Mouse (Mus musculus) E14TG2a.4 (cell line): Measurements from ENCODE around the gene Vps54.

ENCODE experiments used
- H3K27me3 ChIP-seq: 2 replicates; pipeline ENCODE4 v1.6.1; 2014; ENCODE audit warnings: low read length, control low read depth; ENCODE audit not compliant: insufficient read depth
- H3K36me3 ChIP-seq: 2 replicates; pipeline ENCODE4 v1.6.1; 2014; ENCODE audit warnings: low read length, control low read depth; ENCODE audit not compliant: insufficient read depth
- H3K4me1 ChIP-seq: replicated peaks from 2 replicates; pipeline ENCODE4 v1.6.1; 2014; ENCODE audit warnings: low read depth, low read length, control low read depth
- H3K4me3 ChIP-seq: replicated peaks from 2 replicates; pipeline ENCODE4 v1.5.1; 2014; ENCODE audit warnings: mild to moderate bottlenecking, low read length
- H3K9me3 ChIP-seq: 2 replicates; pipeline ENCODE4 v1.6.1; 2014; ENCODE audit warnings: low read length, control low read depth
- CTCF ChIP-seq: conservative IDR thresholded peaks from 2 replicates; pipeline ENCODE4 v1.5.1; 2014; ENCODE audit warnings: low read length
- NANOG ChIP-seq: IDR thresholded peaks from 2 replicates; pipeline ENCODE4 v1.6.1; 2014; ENCODE audit warnings: borderline replicate concordance, low read length, mixed read lengths
- POU5F1 ChIP-seq: IDR thresholded peaks from 2 replicates; pipeline ENCODE4 v1.6.1; 2014; ENCODE audit warnings: low read length, borderline replicate concordance

Vps54 gene

DNA sequence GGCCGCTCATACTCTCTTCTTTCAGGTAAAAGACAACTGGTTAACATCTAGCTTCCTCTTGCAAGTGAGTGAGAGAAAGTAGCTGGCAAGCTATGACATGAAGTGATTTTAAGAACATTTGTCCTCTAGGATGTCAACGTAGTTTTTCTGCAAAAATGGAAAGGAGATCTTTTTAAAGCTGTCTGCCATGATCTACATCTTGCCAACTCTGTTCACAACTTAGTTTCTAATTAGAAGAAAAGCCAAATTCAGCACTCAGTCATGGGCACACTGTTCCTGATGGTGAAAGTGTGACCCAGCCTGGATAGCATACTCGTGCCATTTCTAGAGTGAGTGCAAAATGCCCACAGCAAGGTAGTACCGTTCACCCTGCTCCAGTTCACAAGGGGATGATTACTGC, 100.0 kb downstream of the Vps54 start:
- peaks cover 6% of the 10 kb centered on the region; the same call in 1 of the 2 replicates for H3K36me3 ChIP-seq
- H3K27me3 ChIP-seq = no peaks in the 10 kb centered on the region
- H3K4me3 ChIP-seq = no peak overlapping the region

DNA sequence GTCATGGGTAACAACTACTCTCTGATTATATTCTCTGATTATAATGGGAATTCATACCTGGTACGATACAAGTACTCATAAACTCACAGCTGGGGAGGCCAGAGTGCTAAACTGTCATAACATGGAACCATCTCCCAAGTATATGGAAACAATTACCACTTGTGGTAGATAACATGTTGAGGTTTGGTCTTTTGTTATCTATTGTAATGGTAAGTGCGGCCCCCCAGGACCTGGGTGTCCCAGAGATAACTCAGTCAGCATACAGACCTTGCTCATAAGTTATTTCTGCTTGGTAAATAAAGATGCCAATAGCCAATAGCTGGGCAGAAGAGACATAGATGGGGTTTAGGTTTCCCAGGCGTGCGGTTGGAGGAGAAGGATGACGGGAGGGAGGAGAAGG, 104.4 kb downstream of the Vps54 start:
- H3K4me1 ChIP-seq = peaks cover 8% of the 10 kb centered on the region
- H3K4me3 ChIP-seq = no peak overlapping the region
- H3K9me3 ChIP-seq = no peaks in the 10 kb centered on the region
- TF ChIP-seq CTCF = no peak
- no peak for TF ChIP-seq NANOG
- TF ChIP-seq POU5F1 = no peak
- H3K27me3 ChIP-seq = no peaks in the 10 kb centered on the region
- H3K36me3 ChIP-seq = peaks cover 6% of the 10 kb centered on the region; the same call in 1 of the 2 replicates

More for the DNA sequence above, 100.0 kb downstream of the Vps54 start:
- no peak for TF ChIP-seq NANOG
- TF ChIP-seq POU5F1 = no peak
- H3K4me1 ChIP-seq = peaks cover 14% of the 10 kb centered on the region
- no peaks in the 10 kb centered on the region for H3K9me3 ChIP-seq

DNA sequence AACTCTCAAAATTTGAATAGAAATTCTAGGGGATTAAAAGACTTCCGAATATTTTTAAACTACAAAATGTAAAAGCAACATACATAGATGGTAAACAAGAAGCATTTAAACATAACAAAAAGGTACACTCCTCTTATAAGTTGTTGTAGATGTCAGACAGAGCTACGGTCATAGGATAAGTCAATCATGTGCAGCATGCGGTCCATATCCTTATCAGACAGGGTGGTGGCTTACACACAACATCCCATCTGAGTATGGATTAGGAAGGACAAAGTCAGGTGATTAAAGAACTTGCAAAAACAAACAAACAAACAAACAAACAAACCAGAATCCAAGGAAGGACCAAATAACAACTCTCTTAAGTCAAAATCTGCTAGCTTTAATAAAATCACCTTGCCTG, 106.9 kb downstream of the Vps54 start:
- H3K36me3 ChIP-seq = peaks cover 6% of the 10 kb centered on the region; the same call in 1 of the 2 replicates
- no peaks in the 10 kb centered on the region for H3K27me3 ChIP-seq
- H3K9me3 ChIP-seq = no peaks in the 10 kb centered on the region
- no peak overlapping the region for H3K4me3 ChIP-seq
- TF ChIP-seq NANOG = no peak
- no peak for TF ChIP-seq POU5F1
- TF ChIP-seq CTCF = no peak
- peaks cover 22% of the 10 kb centered on the region for H3K4me1 ChIP-seq

DNA sequence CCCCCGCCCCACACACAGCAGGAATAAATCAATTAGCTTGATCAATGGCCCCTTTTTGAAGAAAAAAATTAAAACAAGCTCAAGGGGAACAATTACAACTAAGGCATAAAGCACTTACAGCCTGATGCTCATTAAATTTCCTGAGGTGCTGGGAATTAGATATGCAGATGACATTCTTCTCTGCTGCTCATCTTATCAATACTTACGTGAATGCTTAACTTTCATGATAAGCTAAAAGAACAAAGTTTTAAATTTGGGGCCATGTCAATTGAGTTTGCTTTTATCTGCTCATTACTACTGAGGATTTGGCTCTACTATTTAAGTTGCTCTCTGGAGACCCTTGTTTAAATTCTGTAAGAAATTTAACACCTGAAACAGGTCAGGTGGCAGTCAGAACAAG, 109.8 kb downstream of the Vps54 start:
- no peaks in the 10 kb centered on the region for H3K27me3 ChIP-seq
- peaks cover 28% of the 10 kb centered on the region for H3K4me1 ChIP-seq
- H3K36me3 ChIP-seq = 0 out of 2 replicates have a peak, but pooled peaks cover 5% of the 10 kb centered on the region
- H3K4me3 ChIP-seq = no peak overlapping the region
- no peaks in the 10 kb centered on the region for H3K9me3 ChIP-seq
- no peak for TF ChIP-seq POU5F1
- TF ChIP-seq NANOG = no peak
- no peak for TF ChIP-seq CTCF

- Histone ChIP-seq H3K4me1 (peaks cover 28% of the 10 kb centered on the region), H3K4me3 (no peak overlapping the region), H3K9me3 (no peaks in the 10 kb centered on the region), H3K27me3 (no peaks in the 10 kb centered on the region), H3K36me3 (0 out of 2 replicates have a peak, but pooled peaks cover 5% of the 10 kb centered on the region)
- TF ChIP-seq CTCF (no peak), NANOG (no peak), POU5F1 (no peak)
These were observed 112.2 kb downstream of the Vps54 start for GRCm38 (mm10) chr11:21351296-21351695.

- H3K9me3 ChIP-seq = no peaks in the 10 kb centered on the region
- no peaks in the 10 kb centered on the region for H3K27me3 ChIP-seq
- no peak for TF ChIP-seq POU5F1
- TF ChIP-seq CTCF = no peak
- TF ChIP-seq NANOG = no peak
- no peak overlapping the region for H3K4me3 ChIP-seq
- no peaks in the 10 kb centered on the region for H3K36me3 ChIP-seq
- H3K4me1 ChIP-seq = no peaks in the 10 kb centered on the region
These were observed 124.3 kb downstream of the Vps54 start for GRCm38 (mm10) chr11:21363144-21363940.

GRCm38 (mm10) chr11:21368466-21368865, 129.4 kb downstream of the Vps54 start:
- Histone ChIP-seq H3K4me1 (peaks cover 16% of the 10 kb centered on the region), H3K4me3 (no peak overlapping the region), H3K36me3 (no peaks in the 10 kb centered on the region), H3K27me3 (peaks cover 13% of the 10 kb centered on the region), H3K9me3 (no peaks in the 10 kb centered on the region)
- TF ChIP-seq CTCF = no peak
- no peak for TF ChIP-seq NANOG
- TF ChIP-seq POU5F1 = no peak

GRCm38 (mm10) chr11:21369248-21370016, 130.4 kb downstream of the Vps54 start:
- TF ChIP-seq NANOG (no peak), POU5F1 (no peak), CTCF (no peak)
- Histone ChIP-seq H3K4me3 (peak overlapping the region; percentile 94), H3K4me1 (peaks cover 16% of the 10 kb centered on the region), H3K36me3 (no peaks in the 10 kb centered on the region), H3K27me3 (peaks cover 13% of the 10 kb centered on the region), H3K9me3 (no peaks in the 10 kb centered on the region)
